Mouse (Mus musculus): ENCODE measurements around the gene Uhrf1. TPM values are rescaled to one million over a fixed set of nuclear protein-coding genes. Genes with fewer than 3 reads are reported as not detected.
"Not testable (repeated sequence)": the region's sequence is repeated elsewhere in the genome, so short reads cannot be mapped to it uniquely, and the experiment has no call there.

Uhrf1 gene
- polyA plus RNA-seq (2014; fragmentation: Nextera tagmentation; extraction: Ambion mirVana) = 11.3 and 21.5 TPM in 2 replicates

- peak; percentile 15 for ATAC-seq (ENCODE audit: low FRiP score, low TSS enrichment)
- WGBS = under 1% methylated on average over 43 of the region's 43 CpGs
- 0 out of 2 replicates have a peak within 1 kb of the TSS, but pooled peaks have one; percentile 32 for H3K27ac ChIP-seq (replicated peaks; ENCODE audit: low read depth, low read length)
- H3K27me3 ChIP-seq (ENCODE audit: control insufficient read depth, insufficient read depth, low read length) = no peaks in the 10 kb centered on the region
- H3K36me3 ChIP-seq (ENCODE audit: control insufficient read depth, insufficient read depth, low read length) = no peaks in the 10 kb centered on the region
- peak within 1 kb of the TSS; percentile 53; the same call in 1 of the 2 replicates for H3K9ac ChIP-seq (replicated peaks; ENCODE audit: low read length)
- DNase-seq = peak; percentile 57
- no peaks in the 10 kb centered on the region for H3K9me3 ChIP-seq (ENCODE audit: control insufficient read depth, low read length)
- H3K4me2 ChIP-seq (ENCODE audit: low read length) = peak within 1 kb of the TSS; percentile 86
- H3K4me3 ChIP-seq (replicated peaks; ENCODE audit: low read depth, low read length) = peak within 1 kb of the TSS; percentile 73
- H3K4me1 ChIP-seq (ENCODE audit: control insufficient read depth, insufficient read depth, low read length) = peaks cover 17% of the 10 kb centered on the region
Observed at GRCm38 (mm10) chr17:56303160-56303846, at the start of gene Uhrf1. TSS of gene Uhrf1 (plus strand) at chr17:56303321.

- Histone ChIP-seq H3K4me3 (replicated peaks; ENCODE audit: low read depth, low read length) (no peak overlapping the region), H3K27ac (replicated peaks; ENCODE audit: low read depth, low read length) (0 out of 2 replicates have a peak overlapping the region, but pooled peaks have one; percentile 70), H3K9ac (replicated peaks; ENCODE audit: low read length) (no peak overlapping the region), H3K4me2 (ENCODE audit: low read length) (no peak overlapping the region), H3K36me3 (ENCODE audit: control insufficient read depth, insufficient read depth, low read length) (peaks cover 17% of the 10 kb centered on the region), H3K9me3 (ENCODE audit: control insufficient read depth, low read length) (no peaks in the 10 kb centered on the region), H3K27me3 (ENCODE audit: control insufficient read depth, insufficient read depth, low read length) (no peaks in the 10 kb centered on the region), H3K4me1 (ENCODE audit: control insufficient read depth, insufficient read depth, low read length) (peaks cover 22% of the 10 kb centered on the region)
- DNase-seq (no peak), ATAC-seq (ENCODE audit: low FRiP score, low TSS enrichment) (no peak)
- 75% methylated on average over 4 of the region's 4 CpGs for WGBS
Observed at GRCm38 (mm10) chr17:56254695-56255094, 48.4 kb upstream of the Uhrf1 start.

- Histone ChIP-seq H3K27me3 (ENCODE audit: control insufficient read depth, insufficient read depth, low read length) (no peaks in the 10 kb centered on the region), H3K9me3 (ENCODE audit: control insufficient read depth, low read length) (no peaks in the 10 kb centered on the region), H3K4me3 (replicated peaks; ENCODE audit: low read depth, low read length) (no peak overlapping the region), H3K4me2 (ENCODE audit: low read length) (peak overlapping the region; percentile 36), H3K36me3 (ENCODE audit: control insufficient read depth, insufficient read depth, low read length) (peaks cover 24% of the 10 kb centered on the region), H3K9ac (replicated peaks; ENCODE audit: low read length) (peak overlapping the region; percentile 27; the same call in 1 of the 2 replicates), H3K27ac (replicated peaks; ENCODE audit: low read depth, low read length) (peak overlapping the region; percentile 70), H3K4me1 (ENCODE audit: control insufficient read depth, insufficient read depth, low read length) (peaks cover 22% of the 10 kb centered on the region)
- 23% methylated on average over 9 of the region's 9 CpGs for WGBS
- ATAC-seq (ENCODE audit: low FRiP score, low TSS enrichment) = no peak
- DNase-seq = peak; percentile 71
Observed at GRCm38 (mm10) chr17:56255429-56255828, 47.7 kb upstream of the Uhrf1 start.

- WGBS = under 1% methylated on average over 32 of the region's 32 CpGs
- Histone ChIP-seq H3K9ac (replicated peaks; ENCODE audit: low read length) (peak overlapping the region; percentile 43), H3K9me3 (ENCODE audit: control insufficient read depth, low read length) (no peaks in the 10 kb centered on the region), H3K27me3 (ENCODE audit: control insufficient read depth, insufficient read depth, low read length) (no peaks in the 10 kb centered on the region), H3K27ac (replicated peaks; ENCODE audit: low read depth, low read length) (peak overlapping the region; percentile 79), H3K4me2 (ENCODE audit: low read length) (peak overlapping the region; percentile 61), H3K4me1 (ENCODE audit: control insufficient read depth, insufficient read depth, low read length) (peaks cover 21% of the 10 kb centered on the region), H3K4me3 (replicated peaks; ENCODE audit: low read depth, low read length) (peak overlapping the region; percentile 64), H3K36me3 (ENCODE audit: control insufficient read depth, insufficient read depth, low read length) (peaks cover 28% of the 10 kb centered on the region)
- peak; percentile 100 for DNase-seq
- ATAC-seq (ENCODE audit: low FRiP score, low TSS enrichment) = peak; percentile 91
Observed at GRCm38 (mm10) chr17:56255863-56256238, 47.3 kb upstream of the Uhrf1 start.

- WGBS = under 1% methylated on average over 28 of the region's 28 CpGs
- Histone ChIP-seq H3K9ac (replicated peaks; ENCODE audit: low read length) (peak within 1 kb of the TSS; percentile 68), H3K9me3 (ENCODE audit: control insufficient read depth, low read length) (no peaks in the 10 kb centered on the region), H3K27me3 (ENCODE audit: control insufficient read depth, insufficient read depth, low read length) (no peaks in the 10 kb centered on the region), H3K4me3 (replicated peaks; ENCODE audit: low read depth, low read length) (peak within 1 kb of the TSS; percentile 64), H3K4me1 (ENCODE audit: control insufficient read depth, insufficient read depth, low read length) (peaks cover 19% of the 10 kb centered on the region), H3K27ac (replicated peaks; ENCODE audit: low read depth, low read length) (peak within 1 kb of the TSS; percentile 79), H3K36me3 (ENCODE audit: control insufficient read depth, insufficient read depth, low read length) (peaks cover 34% of the 10 kb centered on the region), H3K4me2 (ENCODE audit: low read length) (peak within 1 kb of the TSS; percentile 92)
- ATAC-seq (ENCODE audit: low FRiP score, low TSS enrichment) (peak; percentile 93), DNase-seq (peak; percentile 98)
Observed at GRCm38 (mm10) chr17:56256239-56256881, 46.8 kb upstream of the Uhrf1 start, which contains the start of gene Fem1a. TSS of gene Fem1a (plus strand) at chr17:56256810.

- no peak for DNase-seq
Observed at GRCm38 (mm10) chr17:56257181-56257894, 45.8 kb upstream of the Uhrf1 start.

GRCm38 (mm10) chr17:56258269-56258668 is 44.9 kb upstream of the Uhrf1 start:
- Histone ChIP-seq H3K4me3 (replicated peaks; ENCODE audit: low read depth, low read length) (peak overlapping the region; percentile 64), H3K4me1 (ENCODE audit: control insufficient read depth, insufficient read depth, low read length) (peaks cover 17% of the 10 kb centered on the region), H3K4me2 (ENCODE audit: low read length) (peak overlapping the region; percentile 92; the same call in 1 of the 2 replicates), H3K36me3 (ENCODE audit: control insufficient read depth, insufficient read depth, low read length) (peaks cover 52% of the 10 kb centered on the region)
- not testable (repeated sequence) for DNase-seq; H3K9ac ChIP-seq (replicated peaks; ENCODE audit: low read length); H3K9me3 ChIP-seq (ENCODE audit: control insufficient read depth, low read length); H3K27ac ChIP-seq (replicated peaks; ENCODE audit: low read depth, low read length); H3K27me3 ChIP-seq (ENCODE audit: control insufficient read depth, insufficient read depth, low read length); ATAC-seq (ENCODE audit: low FRiP score, low TSS enrichment)
- WGBS = 95% methylated on average over 19 of the region's 19 CpGs

More at GRCm38 (mm10) chr17:56257181-56257894, 45.8 kb upstream of the Uhrf1 start:
- WGBS = 12% methylated on average over 58 of the region's 58 CpGs
- H3K27ac ChIP-seq (replicated peaks; ENCODE audit: low read depth, low read length) = peak overlapping the region; percentile 76
- no peaks in the 10 kb centered on the region for H3K9me3 ChIP-seq (ENCODE audit: control insufficient read depth, low read length)
- H3K27me3 ChIP-seq (ENCODE audit: control insufficient read depth, insufficient read depth, low read length) = no peaks in the 10 kb centered on the region
- peaks cover 43% of the 10 kb centered on the region for H3K36me3 ChIP-seq (ENCODE audit: control insufficient read depth, insufficient read depth, low read length)
- H3K4me1 ChIP-seq (ENCODE audit: control insufficient read depth, insufficient read depth, low read length) = peaks cover 17% of the 10 kb centered on the region
- H3K4me3 ChIP-seq (replicated peaks; ENCODE audit: low read depth, low read length) = peak overlapping the region; percentile 64
- no peak for ATAC-seq (ENCODE audit: low FRiP score, low TSS enrichment)
- peak overlapping the region; percentile 92 for H3K4me2 ChIP-seq (ENCODE audit: low read length)
- peak overlapping the region; percentile 68 for H3K9ac ChIP-seq (replicated peaks; ENCODE audit: low read length)

- H3K4me2 ChIP-seq (ENCODE audit: low read length) = peak overlapping the region; percentile 22
- peaks cover 17% of the 10 kb centered on the region for H3K4me1 ChIP-seq (ENCODE audit: control insufficient read depth, insufficient read depth, low read length)
- H3K27ac ChIP-seq (replicated peaks; ENCODE audit: low read depth, low read length); H3K27me3 ChIP-seq (ENCODE audit: control insufficient read depth, insufficient read depth, low read length); ATAC-seq (ENCODE audit: low FRiP score, low TSS enrichment); H3K9ac ChIP-seq (replicated peaks; ENCODE audit: low read length); H3K4me3 ChIP-seq (replicated peaks; ENCODE audit: low read depth, low read length); H3K9me3 ChIP-seq (ENCODE audit: control insufficient read depth, low read length); DNase-seq: not testable (repeated sequence)
- 79% methylated on average over 2 of the region's 2 CpGs for WGBS
- H3K36me3 ChIP-seq (ENCODE audit: control insufficient read depth, insufficient read depth, low read length) = peaks cover 53% of the 10 kb centered on the region
Observed at GRCm38 (mm10) chr17:56258812-56259211, 44.3 kb upstream of the Uhrf1 start.

All from midbrain, embryonic 14.5 days (tissue).